Mouse (Mus musculus): ENCODE measurements at regions not wholly inside any gene's neighbourhood (a gene's known extent, or its start where the extent isn't known, plus 50 kb on each side); places are given as distances from the start of the nearest gene placed in this dataset. TPM values are rescaled to one million over a fixed set of nuclear protein-coding genes. Genes with fewer than 3 reads are reported as not detected.

DNA sequence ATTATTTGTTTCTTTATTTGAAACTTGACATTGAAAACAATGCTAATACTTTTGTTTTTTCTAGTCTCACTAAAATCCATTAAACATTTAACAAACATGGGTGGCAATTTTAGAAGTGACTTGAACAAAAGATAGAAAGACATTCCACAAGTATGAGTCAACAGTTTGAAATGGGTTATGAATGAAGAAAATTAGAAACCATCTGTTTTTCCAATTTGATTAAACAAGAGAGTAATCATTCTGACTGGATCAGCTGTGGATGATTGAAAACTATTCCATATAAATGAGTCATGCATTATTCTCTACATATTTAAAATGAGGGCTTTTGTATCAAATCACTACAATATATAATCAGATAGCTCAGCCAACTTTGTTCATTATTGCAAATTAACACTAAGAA lies 334.8 kb upstream of the Olfr161 start:
- Histone ChIP-seq H3K27me3 (ENCODE audit: control insufficient read depth, insufficient read depth, low read depth, low read length) (no peaks in the 10 kb centered on the region), H3K36me3 (ENCODE audit: control insufficient read depth, insufficient read depth, low read length) (0 out of 2 replicates have a peak, but pooled peaks cover 2% of the 10 kb centered on the region), H3K9me3 (replicated peaks; ENCODE audit: control insufficient read depth, low read length, poor library complexity, severe bottlenecking) (peaks cover 40% of the 10 kb centered on the region), H3K9ac (ENCODE audit: low read depth, low read length) (no peak overlapping the region), H3K27ac (ENCODE audit: low read length) (no peak overlapping the region), H3K4me1 (ENCODE audit: control insufficient read depth, insufficient read depth, low read length) (no peaks in the 10 kb centered on the region), H3K4me2 (ENCODE audit: low read length) (no peak overlapping the region), H3K4me3 (ENCODE audit: low read depth, low read length) (no peak overlapping the region)
- ATAC-seq: no peak

DNA sequence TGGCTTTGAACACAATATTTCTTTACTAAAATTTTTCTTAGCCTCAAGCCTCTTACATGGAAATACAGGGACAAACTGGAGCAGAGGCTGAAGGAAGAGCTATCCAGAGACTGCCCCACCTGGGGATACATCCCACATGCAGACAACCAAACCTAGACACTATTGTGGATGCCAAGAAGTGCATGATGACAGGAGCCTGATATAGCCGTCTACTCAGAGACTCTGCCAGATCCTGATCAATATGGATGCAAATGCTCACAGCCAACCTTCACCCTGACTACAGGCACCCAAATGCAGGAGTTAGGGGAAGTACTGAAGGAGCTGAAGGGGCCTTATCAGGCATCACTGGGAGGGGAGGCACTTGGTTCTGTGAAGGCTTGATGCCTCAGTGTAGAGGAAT lies 325.5 kb upstream of the Olfr161 start:
- Histone ChIP-seq H3K36me3 (ENCODE audit: control insufficient read depth, insufficient read depth, low read length) (no peaks in the 10 kb centered on the region), H3K4me1 (ENCODE audit: control insufficient read depth, insufficient read depth, low read length) (no peaks in the 10 kb centered on the region), H3K9ac (ENCODE audit: low read depth, low read length) (no peak overlapping the region), H3K27me3 (ENCODE audit: control insufficient read depth, insufficient read depth, low read depth, low read length) (no peaks in the 10 kb centered on the region), H3K4me2 (ENCODE audit: low read length) (no peak overlapping the region), H3K4me3 (ENCODE audit: low read depth, low read length) (no peak overlapping the region), H3K27ac (ENCODE audit: low read length) (no peak overlapping the region), H3K9me3 (replicated peaks; ENCODE audit: control insufficient read depth, low read length, poor library complexity, severe bottlenecking) (peaks cover 46% of the 10 kb centered on the region)
- 94% methylated on average over 1 of the region's 1 CpGs for WGBS
- no peak for ATAC-seq

DNA sequence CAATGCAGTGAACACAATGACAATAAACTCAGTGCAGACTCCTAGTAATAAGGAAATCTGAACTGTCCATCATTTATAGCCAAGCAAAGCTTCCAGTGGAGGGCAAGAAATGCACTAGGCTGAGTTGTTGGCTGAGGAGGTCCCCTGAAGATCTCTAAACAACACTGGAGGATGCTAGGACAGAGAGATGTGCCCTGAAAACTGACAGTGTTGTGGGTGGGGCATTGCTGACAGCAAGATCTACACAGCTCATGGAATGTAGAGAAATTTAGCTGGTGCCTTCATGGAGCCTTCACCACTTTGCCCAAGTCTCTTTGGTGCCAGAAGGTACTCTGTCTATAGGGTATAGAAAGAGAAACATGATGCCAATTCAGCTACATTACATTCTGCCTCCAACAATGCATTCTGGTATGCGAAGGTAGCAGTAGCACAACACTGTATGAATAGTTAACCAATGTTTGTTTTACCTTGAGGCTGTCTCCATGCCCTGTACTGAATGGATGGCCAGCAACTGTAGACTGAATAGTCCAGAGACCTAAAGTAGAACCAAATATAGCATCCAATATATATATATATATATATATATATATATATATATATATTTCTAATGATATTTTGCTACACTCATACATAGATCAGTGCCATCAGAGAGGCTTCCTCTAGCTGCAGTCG lies 318.9 kb upstream of the Olfr161 start:
- H3K27me3 ChIP-seq (ENCODE audit: control insufficient read depth, insufficient read depth, low read depth, low read length): no peaks in the 10 kb centered on the region
- H3K27ac ChIP-seq (ENCODE audit: low read length): no peak overlapping the region
- H3K4me1 ChIP-seq (ENCODE audit: control insufficient read depth, insufficient read depth, low read length): no peaks in the 10 kb centered on the region
- no peak overlapping the region for H3K4me2 ChIP-seq (ENCODE audit: low read length)
- H3K36me3 ChIP-seq (ENCODE audit: control insufficient read depth, insufficient read depth, low read length): no peaks in the 10 kb centered on the region
- H3K9me3 ChIP-seq (replicated peaks; ENCODE audit: control insufficient read depth, low read length, poor library complexity, severe bottlenecking): peaks cover 53% of the 10 kb centered on the region
- no peak overlapping the region for H3K9ac ChIP-seq (ENCODE audit: low read depth, low read length)
- ATAC-seq: no peak
- 56% methylated on average over 2 of the region's 2 CpGs for WGBS
- H3K4me3 ChIP-seq (ENCODE audit: low read depth, low read length): no peak overlapping the region

DNA sequence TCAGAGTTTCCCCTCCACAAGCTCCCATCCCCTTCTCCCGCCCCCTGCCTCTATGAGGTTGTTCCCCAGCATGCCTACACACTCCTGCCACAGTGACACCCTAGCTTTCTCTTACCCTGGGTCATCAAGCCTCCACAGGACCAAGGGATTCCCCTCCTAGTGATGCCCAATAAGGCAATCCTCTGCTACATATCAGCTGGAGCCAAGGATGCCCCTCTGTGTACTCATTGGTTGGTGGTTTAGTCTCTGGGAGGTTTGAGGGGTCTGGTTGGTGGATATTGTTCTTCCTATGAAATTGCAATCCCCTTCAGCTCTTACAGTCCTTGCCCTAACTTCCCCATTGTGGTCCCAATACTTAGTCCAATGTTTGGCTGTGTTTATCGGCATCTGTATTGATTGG lies 317.4 kb upstream of the Olfr161 start:
- ATAC-seq: no peak
- Histone ChIP-seq H3K27me3 (ENCODE audit: control insufficient read depth, insufficient read depth, low read depth, low read length) (no peaks in the 10 kb centered on the region), H3K4me1 (ENCODE audit: control insufficient read depth, insufficient read depth, low read length) (no peaks in the 10 kb centered on the region), H3K9ac (ENCODE audit: low read depth, low read length) (no peak overlapping the region), H3K4me2 (ENCODE audit: low read length) (no peak overlapping the region), H3K9me3 (replicated peaks; ENCODE audit: control insufficient read depth, low read length, poor library complexity, severe bottlenecking) (peaks cover 49% of the 10 kb centered on the region), H3K4me3 (ENCODE audit: low read depth, low read length) (no peak overlapping the region), H3K36me3 (ENCODE audit: control insufficient read depth, insufficient read depth, low read length) (no peaks in the 10 kb centered on the region), H3K27ac (ENCODE audit: low read length) (no peak overlapping the region)
- 92% methylated on average over 2 of the region's 2 CpGs for WGBS

Small RNA genes lying in the stretch of these regions (microRNA-seq; reads per million reads assigned to microRNA genes)
- not detected for gene Gm23215
